Mouse (Mus musculus) left cerebral cortex, postnatal 4 days (tissue): Measurements from ENCODE around the gene Pcsk4. TPM values are rescaled to one million over a fixed set of nuclear protein-coding genes. Genes with fewer than 3 reads are reported as not detected.

Source experiments
- DNase-seq: peaks from one replicate; pipeline ENCODE4 v3.0.0-alpha.2; 2022
- intact Hi-C: fragments of 180-260 bp; cut with DNase I; formaldehyde crosslinking; loops from one replicate; pipeline ENCODE4 v1.15.1; 2025
- total RNA-seq, 2 experiments: library from RNA; stranded (reverse); gene quantifications; 2 replicates each; pipeline ENCODE4 v1.2.3; 2021

Gene Pcsk4
- total RNA-seq: 10 to 100 TPM in 1 of 2 experiments, 1 to 10 TPM in 1; 8.1 to 10.5 TPM

- intact Hi-C loops: no loop called here
- DNase-seq: peak; percentile 99
Measured at GRCm38 (mm10) chr10:80329273-80330081, at the start of gene Pcsk4, which contains the start of gene Reep6. Gene Pcsk4, minus strand, starts transcription at chr10:80329498. Gene Reep6, plus strand, starts transcription at chr10:80329953.

- DNase-seq: peak; percentile 57
- intact Hi-C loops: loop anchor here (5.0 kb wide), 1 partner anchor 35 kb away; no protein-coding TSS in a partner anchor
Measured at GRCm38 (mm10) chr10:80377716-80378115, 48.4 kb upstream of the Pcsk4 start.

DNA sequence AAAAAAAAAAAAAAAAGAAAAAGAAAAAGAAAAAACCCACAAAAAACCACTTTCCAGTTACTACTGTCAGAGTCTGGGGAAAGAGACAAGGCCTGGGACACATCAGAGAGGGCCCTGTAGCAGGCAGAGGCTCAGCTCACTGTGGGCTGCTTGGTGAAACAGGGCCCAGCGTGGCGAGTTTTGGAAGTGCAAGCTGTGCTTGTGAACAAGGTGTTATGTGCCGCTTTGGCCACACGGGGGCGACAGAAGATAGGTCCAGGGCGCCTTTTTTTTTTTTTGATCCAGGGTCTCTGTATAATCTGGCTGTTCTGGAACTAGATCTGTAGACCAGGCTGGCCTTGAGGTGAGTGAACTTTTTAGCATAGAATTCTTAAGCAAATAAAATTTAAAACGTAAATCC, 46.9 kb upstream of the Pcsk4 start:
- intact Hi-C loops: loop anchor here (5.0 kb wide), 1 partner anchor 34 kb away; no protein-coding TSS in a partner anchor
- peak; percentile 97 for DNase-seq

DNA sequence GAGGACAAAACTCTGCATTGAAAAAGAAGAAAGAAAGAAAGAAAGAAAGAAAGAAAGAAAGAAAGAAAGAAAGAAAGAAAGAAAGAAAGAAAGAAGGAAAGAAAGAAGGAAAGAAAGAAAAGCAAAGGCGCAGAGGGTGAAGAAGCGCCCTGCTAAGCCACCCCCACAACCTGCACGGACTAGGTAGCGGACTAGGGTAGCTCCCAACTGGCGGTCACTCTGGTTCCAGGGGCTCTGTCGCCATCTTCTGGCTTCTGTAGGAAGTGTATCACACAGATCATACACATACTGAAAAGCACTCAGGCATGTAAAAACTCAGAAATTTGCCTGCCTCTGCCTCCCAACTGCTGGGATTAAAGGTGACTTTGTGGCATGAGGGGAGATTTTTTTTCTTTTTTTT, 44.8 kb upstream of the Pcsk4 start:
- peak; percentile 76 for DNase-seq
- intact Hi-C loops: no loop called here

DNA sequence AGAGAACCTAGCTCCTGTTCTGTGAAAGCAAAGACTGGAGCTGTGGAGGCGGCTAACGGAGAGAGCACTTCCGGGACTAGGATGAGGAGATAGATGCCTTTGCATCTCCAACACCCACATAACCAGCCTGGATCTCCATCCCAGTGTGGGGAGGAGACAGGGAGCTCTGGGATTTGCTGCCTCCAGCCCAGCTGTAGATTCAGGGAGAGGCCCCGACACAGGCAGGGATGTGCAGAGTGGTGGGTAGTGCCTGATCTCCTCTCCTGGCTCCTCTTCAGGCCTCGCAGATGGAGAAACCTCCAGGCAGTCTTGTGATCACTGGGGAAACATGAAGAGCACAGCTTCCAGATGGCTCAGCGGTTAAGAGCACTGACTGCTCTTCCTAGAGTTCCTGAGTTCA, 43.4 kb upstream of the Pcsk4 start:
- no peak for DNase-seq
- intact Hi-C loops: no loop called here

- intact Hi-C loops: no loop called here
- no peak for DNase-seq
Measured at GRCm38 (mm10) chr10:80371983-80372382, 42.7 kb upstream of the Pcsk4 start.

DNA sequence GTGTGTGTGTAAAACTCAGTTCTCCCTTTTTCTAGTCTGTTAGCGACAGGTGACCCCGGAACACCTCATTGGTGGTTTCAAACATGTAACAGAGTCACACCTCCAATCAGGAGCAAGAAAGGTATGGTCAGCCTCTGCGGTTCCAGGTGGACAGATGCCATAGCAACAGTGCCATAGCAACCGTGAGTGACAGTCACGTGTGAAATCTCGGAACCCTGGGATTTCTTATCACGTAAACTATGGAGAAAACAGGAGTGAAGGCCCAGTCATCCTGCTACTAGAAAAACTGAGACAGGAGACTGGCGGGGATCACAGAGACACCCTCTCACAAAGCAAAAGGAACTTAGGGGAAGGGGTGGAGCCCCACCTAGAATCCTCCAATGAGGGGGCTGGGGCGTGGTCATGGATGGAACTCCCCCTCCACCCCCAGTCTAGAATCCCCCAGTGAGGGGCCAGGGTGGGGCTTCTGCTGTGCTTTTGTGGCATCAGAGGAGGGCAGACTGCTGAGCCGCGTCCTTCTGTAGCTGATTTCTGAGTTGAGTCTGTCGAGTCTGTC, 42.2 kb upstream of the Pcsk4 start:
- intact Hi-C loops: no loop called here
- DNase-seq: peak; percentile 61

DNA sequence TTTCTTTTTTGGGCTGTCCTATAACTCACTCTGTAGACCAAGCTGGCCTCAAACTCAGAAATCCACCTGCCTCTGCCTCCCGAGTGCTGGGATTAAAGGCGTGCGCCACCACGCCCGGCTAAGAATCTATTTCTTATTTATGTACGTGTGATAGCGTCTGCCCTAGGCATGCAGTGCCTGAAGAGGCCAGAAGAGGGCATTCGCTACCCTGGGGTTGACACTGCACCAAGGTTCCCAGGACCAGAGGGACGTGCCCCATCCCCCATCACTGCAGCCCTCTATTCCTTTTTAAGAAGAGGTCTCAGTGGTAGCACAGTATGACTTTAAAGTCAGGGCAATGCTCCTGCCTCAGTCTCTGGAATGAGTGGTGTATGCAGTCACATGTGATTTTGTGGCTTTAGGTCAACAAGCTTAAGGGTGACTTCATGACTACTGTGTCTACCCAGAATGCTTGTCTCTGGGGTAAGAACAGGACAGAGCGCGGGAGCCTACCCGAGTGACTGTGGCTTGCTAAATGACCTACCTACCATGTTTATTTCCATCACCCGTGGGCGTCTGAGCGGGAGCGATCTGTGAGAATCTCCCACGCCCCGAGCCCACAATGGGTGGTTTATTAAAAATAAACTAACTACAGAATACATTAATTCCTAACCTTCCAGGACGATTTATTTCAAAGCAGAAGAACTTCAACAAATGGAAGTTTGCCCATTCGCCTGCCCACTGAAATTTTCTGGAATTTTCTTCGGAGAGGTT, 40.9 kb upstream of the Pcsk4 start:
- intact Hi-C loops: no loop called here
- DNase-seq: no peak

GRCm38 (mm10) chr10:80368392-80368791, 39.1 kb upstream of the Pcsk4 start:
- DNase-seq: no peak
- intact Hi-C loops: no loop called here

DNA sequence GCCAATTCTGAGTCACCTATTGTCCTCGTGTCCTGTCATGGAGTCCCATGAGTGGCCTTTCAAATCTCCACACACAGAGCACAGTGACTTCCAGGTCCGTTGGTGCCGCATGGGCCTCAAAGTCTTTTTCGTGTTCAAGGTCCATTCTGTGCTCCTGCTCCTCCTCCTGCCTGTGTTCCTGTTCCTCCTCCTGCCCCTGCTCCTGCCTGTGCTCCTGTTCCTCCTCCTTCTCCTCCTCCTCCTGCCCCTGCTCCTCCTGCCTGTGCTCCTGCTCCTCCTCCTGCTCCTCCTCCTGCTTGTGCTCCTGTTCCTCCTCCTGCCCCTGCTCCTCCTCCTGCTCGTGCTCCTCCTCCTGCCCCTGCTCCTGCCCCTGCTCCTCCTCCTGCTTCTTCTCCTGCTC, 38.7 kb upstream of the Pcsk4 start:
- intact Hi-C loops: no loop called here
- DNase-seq: no peak

- intact Hi-C loops: no loop called here
- no peak for DNase-seq
Measured at GRCm38 (mm10) chr10:80365736-80366135, 36.4 kb upstream of the Pcsk4 start.

- DNase-seq: no peak
- intact Hi-C loops: no loop called here
Measured at GRCm38 (mm10) chr10:80363734-80364133, 34.4 kb upstream of the Pcsk4 start.

GRCm38 (mm10) chr10:80357994-80358639, 28.8 kb upstream of the Pcsk4 start:
- intact Hi-C loops: no loop called here
- DNase-seq: no peak

DNA sequence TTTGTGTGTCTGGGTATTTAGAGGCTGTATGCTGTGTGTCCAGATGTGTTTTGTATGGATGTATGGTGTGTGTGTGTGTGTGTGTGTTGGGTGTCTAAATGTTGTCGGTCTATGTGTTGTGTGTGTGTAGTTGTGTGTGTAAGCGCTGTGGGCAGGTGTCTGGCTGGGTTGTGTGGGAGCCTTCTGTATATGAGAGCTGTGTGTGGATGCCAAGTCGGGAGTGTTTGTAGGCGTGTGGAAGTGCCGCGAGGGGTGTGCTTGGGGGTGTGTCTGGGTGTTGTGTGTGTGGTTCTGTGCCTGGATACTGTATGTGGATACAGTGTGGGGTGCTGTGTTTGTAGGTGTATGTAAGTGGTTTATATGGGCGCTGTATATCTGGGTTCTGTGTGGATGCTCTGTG, 28.0 kb upstream of the Pcsk4 start:
- intact Hi-C loops: no loop called here
- no peak for DNase-seq

GRCm38 (mm10) chr10:80356737-80357136, 27.4 kb upstream of the Pcsk4 start:
- intact Hi-C loops: no loop called here
- no peak for DNase-seq

DNA sequence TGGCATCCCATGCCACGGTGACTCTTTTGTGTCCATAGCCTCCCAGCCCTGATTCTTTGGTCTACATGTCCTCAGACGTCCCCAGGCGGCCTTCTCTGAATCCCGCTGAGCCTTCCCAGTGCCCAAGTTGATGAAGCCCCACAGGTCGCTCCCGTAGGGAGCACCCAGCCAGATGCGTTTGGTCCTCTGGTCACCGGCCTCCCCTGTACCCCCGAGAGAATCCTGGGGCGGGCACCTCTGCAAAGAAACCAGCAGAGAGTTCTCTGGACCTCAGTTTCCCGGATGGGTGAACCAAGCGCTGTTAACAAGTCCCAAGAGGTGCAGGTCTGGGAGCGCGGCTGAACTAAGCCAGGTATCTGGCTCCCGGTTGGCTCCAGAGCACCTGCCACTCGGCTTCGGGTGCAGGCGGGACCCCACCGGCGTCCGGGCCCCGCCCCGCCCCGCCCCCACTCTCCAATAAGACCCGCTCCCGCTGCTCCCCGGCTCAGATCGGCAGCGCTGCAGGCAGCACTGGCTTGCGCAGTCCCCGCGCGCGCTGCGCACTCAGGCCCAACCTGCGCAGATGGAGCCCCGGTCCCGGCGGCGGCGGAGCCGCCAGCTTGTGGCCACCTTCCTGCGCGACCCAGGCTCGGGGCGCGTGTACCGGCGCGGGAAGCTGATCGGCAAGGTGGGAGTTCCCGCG, 26.8 kb upstream of the Pcsk4 start, which contains the start of gene Plk5:
Gene Plk5, plus strand, starts transcription at position 459 of the 682 bp plus-strand sequence.
- no peak for DNase-seq
- intact Hi-C loops: no loop called here

DNA sequence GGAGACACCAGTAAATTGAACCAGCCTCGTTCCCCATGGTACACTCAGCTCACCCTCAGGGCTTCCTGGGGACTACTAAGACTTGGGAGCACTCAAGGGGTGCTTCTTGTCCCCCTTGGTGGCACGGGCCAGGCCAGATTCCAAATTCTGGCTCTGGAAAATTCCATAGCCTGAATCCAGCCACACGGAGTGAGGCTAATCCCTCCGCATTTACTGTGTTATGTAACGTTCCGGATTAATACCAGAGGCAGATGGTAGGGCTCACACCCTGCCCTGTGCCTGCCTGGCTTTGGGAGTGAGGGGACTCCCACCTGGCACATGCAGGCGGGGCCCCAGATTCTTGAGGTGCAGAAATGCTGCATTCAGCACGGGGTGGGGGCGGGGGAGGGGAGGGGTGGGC, 26.1 kb upstream of the Pcsk4 start:
- DNase-seq: no peak
- intact Hi-C loops: no loop called here

GRCm38 (mm10) chr10:80352727-80353126, 23.4 kb upstream of the Pcsk4 start:
- intact Hi-C loops: no loop called here
- DNase-seq: no peak

DNA sequence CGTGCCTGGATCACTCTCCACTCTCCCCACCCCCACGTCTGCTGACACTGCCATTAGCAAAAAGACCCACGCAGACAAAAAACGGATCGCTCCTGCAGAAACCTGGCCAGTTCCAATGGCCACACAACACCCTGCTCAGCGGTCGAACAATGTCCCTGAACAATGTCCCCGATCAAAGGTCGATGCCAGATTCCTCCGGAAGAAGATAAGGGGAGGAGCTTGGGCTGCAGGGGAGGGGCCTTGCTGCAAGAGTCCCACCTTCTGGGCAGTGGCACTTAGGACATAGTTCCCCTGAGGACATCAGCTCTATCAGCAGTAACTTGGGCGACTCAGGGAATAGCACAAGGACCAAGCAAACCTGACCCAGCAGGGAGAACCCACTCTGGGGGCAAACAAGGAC, 22.6 kb upstream of the Pcsk4 start:
- intact Hi-C loops: no loop called here
- no peak for DNase-seq

DNA sequence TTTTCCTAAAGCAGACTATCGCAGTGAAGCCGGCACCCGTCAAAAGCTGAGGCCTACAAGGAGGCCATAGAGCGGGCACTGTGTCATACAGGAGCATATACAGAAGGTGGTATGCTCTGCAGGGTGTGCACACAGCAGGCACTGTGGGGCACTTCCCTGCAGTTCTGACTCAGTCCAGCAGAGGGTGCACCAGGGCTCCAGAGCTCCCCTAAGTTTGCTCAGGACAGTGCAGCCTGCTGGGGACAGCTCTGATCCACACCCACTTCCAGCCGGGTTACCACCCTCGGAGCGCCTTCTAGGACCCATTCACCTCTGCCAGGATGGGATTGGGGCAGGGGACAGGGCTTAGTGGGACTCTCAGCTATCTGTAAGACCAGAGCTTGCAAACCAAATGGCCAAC, 21.0 kb upstream of the Pcsk4 start:
- DNase-seq: peak; percentile 84
- intact Hi-C loops: no loop called here
